Mouse (Mus musculus): ENCODE results near the gene Gm14393. TPM values are rescaled to one million over a fixed set of nuclear protein-coding genes. Genes with fewer than 3 reads are reported as not detected.
"Not testable (repeated sequence)": the region's sequence is repeated elsewhere in the genome, so short reads cannot be mapped to it uniquely, and the experiment has no call there.

The Gm14393 gene
- polyA plus RNA-seq (2015; fragmentation: Nextera tagmentation; extraction: Ambion mirVana), result 0.46 and 1.0 TPM in 2 replicates

DNA sequence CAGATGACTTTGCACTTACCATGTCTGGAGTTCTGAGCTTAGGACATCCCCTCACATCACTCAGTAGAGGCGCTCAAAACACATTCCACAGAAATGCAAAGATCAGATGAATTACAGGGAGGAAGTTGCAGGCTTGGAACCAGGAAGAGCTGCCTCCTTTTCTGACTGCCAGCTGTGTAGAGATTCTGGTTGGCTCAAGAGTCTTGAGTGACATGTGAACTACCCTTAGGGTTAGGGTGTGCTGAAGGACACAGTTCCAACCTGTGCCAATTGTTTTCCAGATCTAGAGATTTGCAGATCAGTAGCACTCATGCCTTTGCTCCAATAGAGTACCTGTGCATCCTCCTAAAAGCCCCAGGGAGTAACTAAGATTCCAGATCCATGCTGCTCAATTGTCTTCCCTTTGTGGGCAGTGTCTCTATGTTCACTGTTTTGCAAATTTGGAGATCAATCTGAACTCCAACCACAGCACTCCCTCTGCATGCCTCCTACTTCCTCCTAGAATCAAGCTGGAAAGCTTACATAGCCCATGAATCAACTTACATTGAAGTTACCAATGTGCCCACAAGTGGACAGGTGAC is at the start of gene Gm14393:
TSS of gene Gm14393 (minus strand) at position 101 of the 581 bp plus-strand sequence.
- H3K9me3 ChIP-seq; H3K36me3 ChIP-seq; H3K4me3 ChIP-seq; H3K9ac ChIP-seq; H3K27ac ChIP-seq; H3K4me2 ChIP-seq (replicated peaks); H3K27me3 ChIP-seq; H3K4me1 ChIP-seq; ATAC-seq (ENCODE audit: low FRiP score, low read depth): not testable (repeated sequence)
- 75% methylated on average over 1 of the region's 1 CpGs for WGBS

DNA sequence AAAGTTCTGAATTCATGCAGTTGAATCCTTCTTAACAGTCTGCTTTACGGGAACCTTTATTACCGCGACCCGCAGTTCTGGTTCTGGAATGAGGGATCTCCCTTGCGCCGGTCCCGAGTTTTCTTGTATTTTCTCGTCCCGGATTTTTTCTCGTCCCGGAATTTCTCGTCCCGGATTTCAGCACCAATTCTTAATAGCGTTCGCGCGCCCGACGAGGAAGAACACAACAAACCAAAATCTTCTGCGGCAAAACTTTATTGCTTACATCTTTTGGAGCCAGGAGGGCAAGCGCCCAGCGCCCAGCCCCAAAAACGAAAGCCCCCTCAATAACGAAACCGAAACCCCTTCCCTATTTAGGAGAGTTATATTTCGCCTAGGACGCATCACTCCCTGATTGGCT is 23.3 kb downstream of the Gm14393 start:
- not testable (repeated sequence) for H3K4me3 ChIP-seq; H3K27me3 ChIP-seq; H3K9ac ChIP-seq; H3K4me2 ChIP-seq (replicated peaks); H3K36me3 ChIP-seq; H3K9me3 ChIP-seq; H3K4me1 ChIP-seq; ATAC-seq (ENCODE audit: low FRiP score, low read depth); H3K27ac ChIP-seq
- WGBS, result 96% methylated on average over 27 of the region's 27 CpGs

Other genes starting within 250 kb of the Gm14393 start
- 0.15 and 0.33 TPM in 2 replicates for gene Gm14444, start 57.5 kb downstream of the Gm14393 start, polyA plus RNA-seq (2015; fragmentation: Nextera tagmentation; extraction: Ambion mirVana)
- gene Gm14399, start 74.2 kb upstream of the Gm14393 start, polyA plus RNA-seq (2015; fragmentation: Nextera tagmentation; extraction: Ambion mirVana), result 4.0 and 4.1 TPM in 2 replicates
- 1.3 and 1.5 TPM in 2 replicates for gene Gm14443, start 108.1 kb upstream of the Gm14393 start, polyA plus RNA-seq (2015; fragmentation: Nextera tagmentation; extraction: Ambion mirVana)
- gene Gm14391, start 139.1 kb upstream of the Gm14393 start, polyA plus RNA-seq (2015; fragmentation: Nextera tagmentation; extraction: Ambion mirVana), result 8.1 and 13.2 TPM in 2 replicates
- gene Gm14440, start 207.3 kb upstream of the Gm14393 start, polyA plus RNA-seq (2015; fragmentation: Nextera tagmentation; extraction: Ambion mirVana), result 3.6 TPM in 1 of 2 replicates, not detected in the other

Measured in limb, embryonic 13.5 days (tissue).